Mouse (Mus musculus): ENCODE results near the gene Sost. TPM values are rescaled to one million over a fixed set of nuclear protein-coding genes. Genes with fewer than 3 reads are reported as not detected.
A peak's percentile ranks its signal among the peaks of the same experiment; 100 is the strongest.

Gene Sost
- polyA plus RNA-seq, 1 experiment, result not detected

GRCm38 (mm10) chr11:101957476-101957875, 9.3 kb downstream of the Sost start:
- H3K27ac ChIP-seq (ENCODE audit: insufficient read depth, low read depth, low read length), result no peak overlapping the region
- H3K4me3 ChIP-seq (ENCODE audit: insufficient read depth, low read length), result no peak overlapping the region
- TF ChIP-seq CTCF (IDR thresholded peaks at IDR 0.05; ENCODE audit: low read depth, low read length) (no peak), POLR2A (IDR thresholded peaks at IDR 0.05; ENCODE audit: borderline replicate concordance, low read depth, low read length) (no peak)
- peaks cover 25% of the 10 kb centered on the region for H3K4me1 ChIP-seq (ENCODE audit: control insufficient read depth, insufficient read depth, low read length)

GRCm38 (mm10) chr11:101953441-101953840, 13.4 kb downstream of the Sost start:
- peak overlapping the region; percentile 83 for H3K27ac ChIP-seq (ENCODE audit: insufficient read depth, low read depth, low read length)
- H3K4me1 ChIP-seq (ENCODE audit: control insufficient read depth, insufficient read depth, low read length), result peaks cover 34% of the 10 kb centered on the region
- no peak overlapping the region for H3K4me3 ChIP-seq (ENCODE audit: insufficient read depth, low read length)
- TF ChIP-seq POLR2A (IDR thresholded peaks at IDR 0.05; ENCODE audit: borderline replicate concordance, low read depth, low read length), result no peak
- TF ChIP-seq CTCF (IDR thresholded peaks at IDR 0.05; ENCODE audit: low read depth, low read length), result no peak

DNA sequence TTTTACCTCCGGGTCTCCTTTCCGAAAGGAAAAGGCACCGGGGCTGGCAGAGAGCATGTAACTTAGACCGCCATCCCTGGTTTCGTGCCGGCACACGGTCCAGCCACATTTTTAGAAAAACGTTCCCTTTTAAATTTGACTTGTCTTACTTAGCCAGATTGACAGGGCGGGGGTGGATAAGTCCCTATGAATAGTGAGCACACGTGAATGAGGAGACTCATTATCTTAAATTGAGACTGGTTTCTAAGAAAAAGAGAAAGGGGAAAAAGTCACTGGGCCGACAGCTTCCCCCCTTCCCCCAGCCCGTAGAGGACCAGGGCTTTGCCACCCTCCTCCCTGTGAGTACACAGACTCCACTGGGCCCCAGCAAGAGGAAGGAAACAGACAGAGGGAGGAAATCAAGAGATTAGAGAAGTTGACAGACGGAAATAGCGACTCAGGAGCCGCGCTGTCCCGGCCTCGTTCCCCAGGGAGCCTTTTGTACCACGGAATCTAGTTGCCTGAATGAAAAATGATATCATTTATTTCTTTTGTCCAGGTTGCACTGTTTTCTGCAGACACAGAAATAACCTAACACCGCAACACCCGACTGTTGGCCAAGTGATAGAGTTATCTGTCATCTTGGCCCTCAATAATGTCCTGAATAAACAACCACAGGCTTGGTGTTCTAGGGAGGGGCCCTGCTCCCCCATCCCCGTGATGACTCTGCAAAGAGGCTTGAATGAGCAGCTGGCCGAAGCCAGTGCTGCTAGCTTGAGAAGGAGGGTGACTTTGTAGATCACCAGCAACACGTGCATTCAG, 14.1 kb downstream of the Sost start:
- Histone ChIP-seq H3K4me1 (ENCODE audit: control insufficient read depth, insufficient read depth, low read length) (peaks cover 34% of the 10 kb centered on the region), H3K4me3 (ENCODE audit: insufficient read depth, low read length) (no peak overlapping the region), H3K27ac (ENCODE audit: insufficient read depth, low read depth, low read length) (peak overlapping the region; percentile 83)
- no peak for TF ChIP-seq POLR2A (IDR thresholded peaks at IDR 0.05; ENCODE audit: borderline replicate concordance, low read depth, low read length)
- TF ChIP-seq CTCF (IDR thresholded peaks at IDR 0.05; ENCODE audit: low read depth, low read length), result no peak

DNA sequence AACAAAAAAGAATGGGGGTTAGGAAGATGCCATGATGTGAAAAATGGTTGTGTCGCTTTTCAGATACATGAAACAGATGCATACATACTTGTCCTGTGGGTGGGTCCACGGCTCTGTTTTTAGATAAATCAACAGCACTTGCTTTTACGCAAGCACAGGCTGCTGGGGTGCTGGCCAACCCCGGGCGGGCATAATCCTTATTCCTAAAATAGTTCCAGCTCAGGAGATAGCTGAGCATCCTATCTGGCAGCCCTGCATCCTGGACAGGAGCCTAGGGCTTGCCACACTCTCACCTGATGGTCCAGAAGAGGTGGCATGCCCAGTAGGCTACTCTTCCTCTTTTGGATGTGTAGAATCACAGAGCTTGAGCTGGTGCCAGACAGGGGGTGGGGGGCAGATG, 16.8 kb downstream of the Sost start:
- peaks cover 27% of the 10 kb centered on the region for H3K4me1 ChIP-seq (ENCODE audit: control insufficient read depth, insufficient read depth, low read length)
- H3K4me3 ChIP-seq (ENCODE audit: insufficient read depth, low read length), result no peak overlapping the region
- H3K27ac ChIP-seq (ENCODE audit: insufficient read depth, low read depth, low read length), result no peak overlapping the region
- TF ChIP-seq CTCF (IDR thresholded peaks at IDR 0.05; ENCODE audit: low read depth, low read length) (no peak), POLR2A (IDR thresholded peaks at IDR 0.05; ENCODE audit: borderline replicate concordance, low read depth, low read length) (no peak)

- H3K4me3 ChIP-seq (ENCODE audit: insufficient read depth, low read length), result no peak overlapping the region
- no peaks in the 10 kb centered on the region for H3K4me1 ChIP-seq (ENCODE audit: control insufficient read depth, insufficient read depth, low read length)
- TF ChIP-seq CTCF (IDR thresholded peaks at IDR 0.05; ENCODE audit: low read depth, low read length) (0 out of 2 replicates have a peak, but pooled peaks have one; percentile 17), POLR2A (IDR thresholded peaks at IDR 0.05; ENCODE audit: borderline replicate concordance, low read depth, low read length) (no peak)
- H3K27ac ChIP-seq (ENCODE audit: insufficient read depth, low read depth, low read length), result no peak overlapping the region
Observed at GRCm38 (mm10) chr11:101946525-101946924, 20.3 kb downstream of the Sost start.

- Histone ChIP-seq H3K27ac (ENCODE audit: insufficient read depth, low read depth, low read length) (no peak overlapping the region), H3K4me1 (ENCODE audit: control insufficient read depth, insufficient read depth, low read length) (no peaks in the 10 kb centered on the region), H3K4me3 (ENCODE audit: insufficient read depth, low read length) (no peak overlapping the region)
- no peak for TF ChIP-seq POLR2A (IDR thresholded peaks at IDR 0.05; ENCODE audit: borderline replicate concordance, low read depth, low read length)
- TF ChIP-seq CTCF (IDR thresholded peaks at IDR 0.05; ENCODE audit: low read depth, low read length), result no peak
Observed at GRCm38 (mm10) chr11:101943055-101943454, 23.8 kb downstream of the Sost start.

DNA sequence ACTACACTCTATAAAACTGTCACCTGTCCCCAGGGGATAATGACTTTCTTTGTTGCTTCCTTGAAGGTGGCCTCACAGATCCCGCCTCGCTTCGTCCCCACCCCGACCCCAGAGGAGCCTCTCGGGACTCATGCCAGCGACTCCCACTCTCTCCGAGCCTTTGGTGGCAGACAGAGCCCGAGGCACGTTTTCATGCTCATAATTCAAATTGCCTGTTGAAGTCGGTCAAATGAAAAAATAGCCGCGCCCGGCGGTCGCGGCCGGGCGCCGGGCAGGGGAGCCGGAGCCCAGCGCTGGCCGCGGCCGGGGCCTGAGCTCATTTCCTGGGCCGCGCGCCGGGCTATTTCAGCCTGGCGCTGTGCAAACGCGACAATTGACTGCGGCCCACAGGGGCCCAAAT, 29.7 kb downstream of the Sost start:
- Histone ChIP-seq H3K4me1 (ENCODE audit: control insufficient read depth, insufficient read depth, low read length) (no peaks in the 10 kb centered on the region), H3K27ac (ENCODE audit: insufficient read depth, low read depth, low read length) (no peak overlapping the region), H3K4me3 (ENCODE audit: insufficient read depth, low read length) (peak overlapping the region; percentile 24; the same call in 1 of the 2 replicates)
- no peak for TF ChIP-seq POLR2A (IDR thresholded peaks at IDR 0.05; ENCODE audit: borderline replicate concordance, low read depth, low read length)
- TF ChIP-seq CTCF (IDR thresholded peaks at IDR 0.05; ENCODE audit: low read depth, low read length), result no peak

DNA sequence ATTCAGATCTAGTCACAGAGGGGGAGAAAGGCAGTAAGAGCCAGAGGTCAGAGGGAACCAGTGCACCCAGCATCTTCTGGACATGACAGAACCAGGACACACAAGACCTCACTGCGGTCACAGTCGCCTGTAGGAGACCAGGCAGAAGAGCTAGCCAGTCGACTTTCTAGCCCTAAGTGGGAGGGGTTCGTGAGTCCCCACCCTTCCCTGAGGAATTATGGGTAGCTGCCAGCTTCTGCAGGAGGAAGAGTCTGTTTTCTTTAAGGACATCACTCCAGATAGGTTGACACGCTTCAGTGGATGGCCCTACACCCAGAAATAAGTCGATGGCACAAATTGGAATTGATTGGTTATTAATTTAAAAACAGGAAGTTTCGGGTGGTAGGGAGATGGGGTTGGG, 30.4 kb downstream of the Sost start:
- no peak overlapping the region for H3K27ac ChIP-seq (ENCODE audit: insufficient read depth, low read depth, low read length)
- H3K4me3 ChIP-seq (ENCODE audit: insufficient read depth, low read length), result no peak overlapping the region
- no peak for TF ChIP-seq CTCF (IDR thresholded peaks at IDR 0.05; ENCODE audit: low read depth, low read length)
- TF ChIP-seq POLR2A (IDR thresholded peaks at IDR 0.05; ENCODE audit: borderline replicate concordance, low read depth, low read length), result no peak
- no peaks in the 10 kb centered on the region for H3K4me1 ChIP-seq (ENCODE audit: control insufficient read depth, insufficient read depth, low read length)

DNA sequence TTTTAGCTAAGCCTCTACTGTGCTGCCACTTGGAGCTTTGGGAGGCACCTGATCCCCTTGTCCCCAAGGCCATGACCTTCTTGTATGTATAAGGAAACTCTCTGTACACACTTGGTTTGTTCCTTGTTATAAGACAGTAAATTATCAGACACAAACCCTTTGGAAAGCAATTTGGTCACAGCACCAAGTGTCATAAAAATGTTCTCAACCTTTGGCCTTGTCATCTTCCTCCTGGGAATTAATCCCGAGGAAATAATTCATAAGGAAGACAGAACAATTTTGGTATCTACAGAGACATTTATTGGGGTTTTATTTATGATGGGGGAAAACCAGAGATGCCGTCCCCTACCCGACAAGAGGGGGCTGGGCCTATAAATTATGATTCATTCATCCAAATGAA, 31.1 kb downstream of the Sost start:
- H3K27ac ChIP-seq (ENCODE audit: insufficient read depth, low read depth, low read length), result no peak overlapping the region
- no peak overlapping the region for H3K4me3 ChIP-seq (ENCODE audit: insufficient read depth, low read length)
- H3K4me1 ChIP-seq (ENCODE audit: control insufficient read depth, insufficient read depth, low read length), result no peaks in the 10 kb centered on the region
- TF ChIP-seq POLR2A (IDR thresholded peaks at IDR 0.05; ENCODE audit: borderline replicate concordance, low read depth, low read length) (no peak), CTCF (IDR thresholded peaks at IDR 0.05; ENCODE audit: low read depth, low read length) (no peak)

DNA sequence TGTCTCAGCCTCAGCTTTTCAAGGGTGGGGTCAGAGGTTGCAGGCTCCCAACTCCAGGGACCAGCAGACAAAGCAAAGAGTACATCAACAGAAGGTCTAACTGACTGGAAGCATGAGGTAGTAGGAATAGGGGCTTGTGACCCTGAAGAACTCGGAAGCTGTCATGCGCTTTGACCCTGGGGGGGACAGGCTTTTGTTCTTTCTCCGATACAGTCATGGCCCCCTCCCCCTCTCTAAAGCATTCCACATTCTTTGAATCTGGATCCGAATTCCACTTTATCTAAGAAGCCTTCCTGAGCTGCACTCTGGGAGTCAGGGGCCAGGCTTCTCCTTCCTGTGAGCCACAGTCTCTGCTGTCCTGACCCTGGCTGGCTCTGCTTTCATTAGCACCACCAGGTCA, 34.8 kb downstream of the Sost start:
- Histone ChIP-seq H3K4me3 (ENCODE audit: insufficient read depth, low read length) (no peak overlapping the region), H3K4me1 (ENCODE audit: control insufficient read depth, insufficient read depth, low read length) (no peaks in the 10 kb centered on the region), H3K27ac (ENCODE audit: insufficient read depth, low read depth, low read length) (no peak overlapping the region)
- TF ChIP-seq POLR2A (IDR thresholded peaks at IDR 0.05; ENCODE audit: borderline replicate concordance, low read depth, low read length) (no peak), CTCF (IDR thresholded peaks at IDR 0.05; ENCODE audit: low read depth, low read length) (no peak)

All from bone marrow macrophage, adult 2 months (primary cell).